ENCODE assay signal across 1 mouse cellular context in the genomic region with DNA sequence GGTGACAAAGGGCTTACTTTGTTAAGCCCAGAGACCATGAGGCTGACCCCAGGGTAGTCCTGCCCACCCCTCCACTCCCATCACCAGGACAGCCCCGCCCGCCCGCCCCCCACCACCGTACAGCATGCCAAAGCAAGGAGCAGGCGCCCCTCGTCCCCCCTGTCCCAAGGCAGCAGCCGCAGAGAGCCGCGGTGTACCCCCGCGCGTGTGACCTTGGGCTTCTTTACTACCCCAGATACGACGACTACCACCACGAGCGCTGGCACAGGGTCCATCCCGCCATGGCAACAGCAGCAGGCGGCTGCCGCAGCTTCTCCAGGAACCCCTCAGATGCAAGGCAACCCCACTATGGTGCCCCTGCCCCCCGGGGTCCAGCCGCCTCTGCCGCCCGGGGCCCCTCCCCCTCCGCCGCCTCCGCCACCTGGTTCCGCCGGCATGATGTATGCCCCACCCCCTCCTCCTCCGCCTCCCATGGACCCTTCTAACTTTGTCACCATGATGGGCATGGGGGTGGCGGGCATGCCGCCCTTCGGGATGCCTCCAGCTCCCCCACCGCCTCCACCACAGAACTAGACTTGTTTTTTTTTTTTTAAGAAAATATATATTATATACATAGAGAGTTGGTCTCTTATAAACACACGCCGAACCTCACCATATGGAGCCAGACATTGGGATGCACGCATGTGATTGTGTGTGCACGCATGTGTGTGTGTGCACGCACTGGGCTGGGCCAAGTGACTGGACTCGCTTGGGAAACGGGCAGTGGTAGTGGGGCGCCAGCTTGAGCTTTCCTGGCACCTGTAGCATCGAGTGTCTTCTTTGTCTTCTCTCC.
A peak's percentile ranks its signal among the peaks of the same experiment; 100 is the strongest.
TF ChIP-seq lines count a peak whose summit lies in the region.

No protein-coding gene starts in this region.

TF ChIP-seq in MEL, 35 proteins besides CTCF, POLR2A, EP300 and RAD21:
- TF ChIP-seq TCF12 (IDR thresholded peaks at IDR 0.05; ENCODE audit: low read depth, low read length) (no peak), POLR2AphosphoS2 (IDR thresholded peaks at IDR 0.05; ENCODE audit: low read length) (0 out of 2 replicates have a peak, but pooled peaks have one; percentile 2)
